Mouse (Mus musculus) kidney, adult 18-20 months (tissue): ENCODE data around the gene Ifnab.

Source experiments
- DNase-seq: peaks from one replicate; pipeline ENCODE4 v3.0.0; 2021

Ifnab gene

DNA sequence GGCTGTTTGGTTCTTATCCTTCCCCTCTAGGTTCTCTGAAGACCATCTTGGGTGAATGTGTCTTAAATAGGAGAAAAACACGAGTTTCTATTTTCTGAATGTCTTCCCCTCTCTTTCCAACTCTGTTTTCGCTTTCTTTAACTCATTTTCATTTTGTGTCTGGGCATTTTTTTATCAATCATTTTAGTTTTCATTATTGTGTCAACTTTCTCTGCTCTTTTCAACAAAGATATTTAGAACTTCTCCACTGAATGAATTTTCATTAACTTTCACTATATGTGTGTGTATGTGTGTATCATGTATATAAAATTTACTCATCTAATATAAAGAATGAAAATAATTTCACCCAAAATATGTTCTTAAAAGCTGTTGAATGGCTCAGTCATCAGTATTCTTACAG, at the start of gene Ifnab:
Gene Ifnab, minus strand, starts transcription at position 101 of the 400 bp plus-strand sequence.
- DNase-seq, result no peak

DNA sequence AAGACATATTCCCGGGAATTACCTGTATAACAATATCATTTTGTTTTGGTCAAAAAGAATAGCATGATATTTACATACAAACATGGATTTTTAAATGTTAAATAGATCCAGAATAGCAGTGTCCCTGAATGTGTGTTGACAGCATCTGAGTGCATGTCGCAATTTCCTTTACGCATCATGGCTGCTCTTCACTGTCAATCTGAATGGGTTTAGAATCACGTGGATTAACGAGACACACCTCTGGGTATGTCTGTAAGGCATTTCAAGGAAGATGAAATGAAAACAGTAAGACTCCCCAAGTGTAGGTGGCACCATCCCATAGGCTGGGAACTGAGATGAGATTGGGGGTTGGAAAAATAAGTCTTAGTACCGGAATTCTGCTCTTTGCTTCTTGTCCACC, 47.9 kb upstream of the Ifnab start:
- no peak for DNase-seq

DNA sequence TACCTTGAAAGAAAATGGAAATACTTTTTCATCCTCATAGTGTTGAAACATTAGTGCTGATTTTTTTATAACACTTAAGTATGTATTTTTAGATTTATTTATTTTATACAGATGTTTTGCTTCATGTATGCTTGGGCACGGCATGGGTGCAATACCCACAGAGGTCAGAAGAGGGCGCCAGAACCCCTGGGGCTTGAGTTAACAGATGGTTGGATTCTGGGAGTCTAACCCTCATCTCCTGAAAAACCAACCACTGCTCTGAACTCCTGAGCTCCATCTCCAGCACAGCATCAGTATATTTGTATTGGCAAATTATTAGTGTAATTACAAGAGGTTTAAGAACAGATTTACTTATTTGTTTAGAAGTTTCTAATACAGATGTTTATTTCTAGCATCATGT, 47.3 kb upstream of the Ifnab start:
- peak; percentile 82 for DNase-seq

DNA sequence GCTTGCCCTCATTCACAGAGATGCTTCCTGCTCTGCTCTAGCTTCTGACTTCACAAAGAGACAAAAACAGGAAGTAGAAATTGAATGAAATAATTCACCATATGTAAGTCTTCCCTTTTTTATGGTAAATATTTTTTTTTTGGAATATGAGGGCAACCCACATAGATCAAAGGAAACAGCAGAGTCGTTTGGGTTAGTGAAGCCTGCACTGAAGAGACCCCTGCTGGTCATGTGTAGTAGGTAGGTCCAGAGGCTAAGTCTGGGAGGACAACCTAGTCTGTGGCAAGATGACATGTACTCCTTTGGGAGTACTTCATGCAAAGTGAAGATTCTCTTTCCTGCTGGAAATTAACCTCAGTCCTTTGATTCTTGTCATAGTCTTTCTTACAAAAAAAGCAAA, 36.2 kb upstream of the Ifnab start:
- DNase-seq, result peak; percentile 41

DNA sequence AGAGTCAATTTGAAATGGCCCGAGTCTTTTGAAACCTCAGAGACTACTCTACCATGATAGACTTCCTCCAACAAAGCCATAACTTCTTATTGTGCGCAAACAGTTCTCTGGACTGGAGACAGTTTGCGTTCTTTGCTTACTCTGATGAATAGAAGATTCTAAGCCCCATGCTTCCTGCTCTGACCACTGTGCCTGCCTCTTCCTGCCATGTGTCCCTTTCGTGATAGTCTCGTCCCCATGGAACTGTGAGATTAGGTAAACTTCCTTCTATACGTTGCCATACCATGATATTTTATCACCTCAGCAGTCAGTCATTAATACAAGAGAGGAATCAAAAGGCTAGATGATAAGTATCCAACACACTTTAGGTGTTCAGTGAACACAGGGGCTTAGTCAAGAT, 35.6 kb upstream of the Ifnab start:
- DNase-seq, result no peak

DNA sequence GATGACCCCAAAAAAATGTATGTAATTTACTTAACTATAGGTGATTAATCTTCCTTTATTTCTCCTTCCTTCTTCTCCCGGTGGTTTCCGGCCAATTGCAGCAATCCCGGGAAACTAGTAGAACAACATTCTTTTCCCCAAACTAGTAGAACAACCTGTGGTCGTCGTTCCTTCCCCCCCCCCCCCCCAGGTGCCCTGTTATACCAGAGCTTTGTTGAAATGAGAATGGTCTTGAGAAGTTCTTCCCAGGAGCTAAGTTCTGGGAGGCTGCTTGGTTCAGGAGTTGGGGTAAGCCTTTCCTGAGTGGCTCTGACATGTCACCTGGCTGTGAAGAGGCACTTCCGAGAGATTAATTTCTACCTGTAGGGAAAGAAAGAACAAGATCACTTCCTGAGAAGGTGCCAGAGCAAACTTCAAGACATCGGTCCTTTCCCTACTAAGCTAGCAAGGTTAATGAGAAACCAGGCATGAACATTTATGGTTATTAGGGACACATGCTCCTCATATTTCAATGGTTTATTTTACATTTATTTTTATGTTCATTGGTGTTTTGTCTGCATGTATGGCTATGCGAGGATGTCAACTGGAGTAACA, 32.4 kb upstream of the Ifnab start:
- peak; percentile 31 for DNase-seq

DNA sequence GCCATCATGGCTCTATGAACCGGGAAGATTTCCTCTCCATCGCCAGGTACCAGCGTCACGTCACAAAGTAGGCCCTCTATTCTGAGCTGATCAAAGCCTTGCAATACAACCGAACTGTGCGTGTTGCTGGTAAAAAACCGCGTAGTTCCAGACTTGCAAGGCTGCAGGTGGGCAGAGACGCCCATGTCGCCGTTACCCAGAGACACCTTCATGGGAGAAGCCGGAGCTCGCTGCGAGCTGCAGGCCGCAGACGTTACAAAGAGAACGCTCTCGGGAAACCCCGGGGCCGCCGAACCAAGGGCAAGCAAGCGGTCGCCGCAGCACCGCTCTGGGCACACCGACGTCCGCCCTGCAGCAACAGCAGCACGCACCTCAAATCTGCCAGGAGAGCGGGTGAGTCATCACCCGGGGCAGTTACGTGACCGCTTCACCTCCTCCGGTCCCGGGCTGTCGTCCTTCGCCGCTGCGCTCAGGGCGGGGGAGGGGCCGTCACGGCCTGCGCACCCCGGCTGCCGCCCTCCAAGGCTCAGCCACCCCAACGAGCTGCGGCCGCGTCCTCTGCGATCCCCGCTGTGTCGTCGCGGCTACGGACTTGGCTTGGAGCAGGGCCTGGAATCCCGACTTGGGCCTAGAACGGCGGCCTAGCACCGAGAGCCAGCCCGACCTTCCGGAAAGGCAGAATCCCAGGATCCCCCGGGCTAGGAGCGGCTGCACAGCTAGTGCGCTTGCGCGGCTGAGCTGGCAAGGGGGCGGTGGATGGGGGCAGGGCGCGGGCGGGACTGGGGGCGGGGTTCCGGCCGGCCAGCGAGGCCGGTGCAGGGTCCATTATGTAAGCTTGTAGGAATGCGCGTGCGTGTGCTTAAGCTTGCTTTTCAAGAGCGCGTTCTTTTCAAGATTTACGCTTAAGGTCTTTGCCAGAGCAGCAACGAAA, 30.9 kb upstream of the Ifnab start, which contains the start of the genes Gm26566 and Klhl9:
Gene Gm26566, plus strand, starts transcription at position 15 of the 931 bp plus-strand sequence.
Gene Klhl9, minus strand, starts transcription at position 675 of the 931 bp plus-strand sequence.
- peak; percentile 94 for DNase-seq

DNA sequence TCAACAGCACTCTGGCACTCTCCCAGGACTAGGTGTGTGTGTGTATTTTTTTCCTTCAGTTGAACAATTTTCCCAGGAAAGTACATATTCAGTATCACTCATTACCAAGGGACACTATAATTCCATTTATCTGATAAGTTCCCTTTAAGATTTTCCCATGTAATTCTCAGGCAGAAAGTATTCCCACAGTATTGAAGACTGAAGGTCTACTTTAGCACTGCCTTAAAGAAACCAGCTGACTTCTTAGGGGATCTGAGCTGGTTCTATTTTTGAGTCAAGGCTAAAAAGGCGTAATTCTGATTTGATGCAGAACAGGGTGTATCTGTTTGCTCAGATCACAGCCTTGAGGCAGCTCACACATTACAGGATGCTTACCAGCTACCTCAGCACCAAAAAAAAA, 27.6 kb upstream of the Ifnab start:
- DNase-seq, result no peak

DNA sequence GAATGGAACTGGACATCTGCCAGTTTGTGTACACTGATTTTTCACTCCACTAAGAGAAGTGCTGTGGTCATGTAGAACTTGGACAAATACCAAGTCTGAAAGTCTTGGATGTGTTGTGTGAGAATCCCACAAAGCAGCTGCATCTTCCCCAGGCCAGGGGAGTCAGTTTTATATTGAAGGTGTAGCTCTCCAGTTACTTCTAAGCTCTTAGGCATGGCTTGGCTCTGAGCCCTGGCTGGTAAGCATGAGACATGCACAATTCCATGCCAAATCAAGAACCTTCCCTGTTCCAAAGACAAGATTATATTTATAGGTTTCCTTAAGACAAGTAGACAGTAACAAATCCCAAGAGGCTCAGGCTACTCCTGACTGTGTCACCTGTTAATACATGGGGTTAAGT, 23.9 kb upstream of the Ifnab start:
- no peak for DNase-seq

DNA sequence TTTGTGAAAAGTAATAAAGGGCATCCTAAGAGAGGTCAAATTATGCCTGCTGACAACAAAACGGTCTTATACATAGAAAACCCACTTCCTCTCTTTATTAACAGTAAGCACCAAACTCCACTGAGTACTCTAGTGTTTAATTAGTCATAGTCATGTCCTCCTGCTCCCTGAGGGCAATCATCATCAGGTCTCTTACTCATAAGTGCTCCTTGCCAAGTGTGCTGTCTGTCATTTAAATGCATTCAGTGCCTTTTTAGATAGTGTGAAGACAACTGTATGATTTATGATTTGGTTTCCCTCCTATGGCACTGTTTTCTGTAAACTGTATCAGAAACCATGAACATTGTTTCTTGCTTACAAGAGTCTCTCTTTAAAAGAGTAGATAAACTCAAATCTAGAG, 23.1 kb upstream of the Ifnab start:
- no peak for DNase-seq

DNA sequence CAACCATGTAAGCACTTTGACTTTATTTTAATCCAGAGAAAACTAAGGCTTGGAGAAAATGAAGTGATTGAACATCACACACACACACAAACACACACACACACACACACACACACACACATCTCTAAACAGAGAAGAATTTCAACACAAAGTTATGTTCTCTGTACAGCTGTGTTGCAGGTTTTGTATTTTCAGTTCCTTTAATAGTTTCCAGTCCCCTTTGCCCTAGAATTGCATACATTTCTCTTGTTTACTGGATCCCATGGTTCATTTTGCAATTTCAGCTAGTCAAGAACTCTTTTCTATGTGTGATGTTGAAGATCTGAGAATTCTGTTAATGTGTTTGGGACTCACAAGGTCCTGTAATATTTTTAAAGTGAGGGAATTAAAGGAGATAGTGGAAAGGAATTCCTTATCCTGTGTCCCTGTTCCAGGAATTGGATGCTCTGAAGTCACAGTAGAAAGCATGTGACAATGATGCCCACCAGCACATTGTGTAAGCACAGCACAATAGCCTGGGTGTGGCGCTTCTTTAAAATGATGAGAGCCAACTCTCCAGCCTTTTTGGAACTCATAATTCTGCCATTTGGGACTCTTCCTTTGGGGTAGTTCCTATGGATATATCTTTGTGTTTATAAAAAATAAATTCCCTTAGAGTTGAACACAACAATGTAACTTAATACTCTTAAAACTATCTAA, 16.1 kb upstream of the Ifnab start:
- DNase-seq, result no peak

DNA sequence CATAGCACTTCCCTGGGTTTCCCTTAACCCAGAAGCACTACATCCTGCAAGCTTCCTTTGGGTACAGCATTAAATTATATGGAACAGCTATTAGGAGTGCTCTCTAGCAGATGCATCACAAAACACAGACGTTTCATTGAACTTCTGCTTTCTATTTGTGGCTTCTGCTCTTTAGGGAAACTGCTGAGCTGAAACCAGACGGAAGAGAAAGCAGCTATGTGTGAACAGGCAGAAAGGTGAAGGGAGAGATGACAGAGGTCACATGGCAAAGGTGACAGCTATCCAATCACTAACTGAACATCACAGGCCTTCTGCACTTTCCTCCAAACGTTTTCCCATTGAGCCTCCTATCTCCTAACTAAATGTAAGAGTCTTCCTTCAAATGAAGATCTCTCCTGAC, 14.8 kb upstream of the Ifnab start:
- DNase-seq, result no peak

DNA sequence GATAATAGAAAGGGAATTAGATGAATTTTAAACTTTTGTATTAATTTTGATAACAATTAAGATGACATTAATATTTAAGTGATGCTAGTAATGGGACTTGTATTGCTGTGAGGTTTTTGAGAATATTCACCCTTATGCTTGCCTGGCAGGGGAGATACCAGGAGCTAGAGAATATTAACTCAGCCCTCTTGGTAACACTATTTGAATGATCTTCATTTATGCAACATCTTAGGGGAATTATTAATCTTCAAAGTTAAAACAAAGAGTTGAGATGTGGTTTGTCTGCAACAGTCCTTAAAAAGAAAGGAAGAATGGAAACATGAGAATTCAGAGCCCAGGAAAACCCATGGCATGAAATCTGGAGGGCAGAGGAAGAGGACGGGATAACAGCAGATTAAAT, 8.1 kb upstream of the Ifnab start:
- DNase-seq, result no peak

DNA sequence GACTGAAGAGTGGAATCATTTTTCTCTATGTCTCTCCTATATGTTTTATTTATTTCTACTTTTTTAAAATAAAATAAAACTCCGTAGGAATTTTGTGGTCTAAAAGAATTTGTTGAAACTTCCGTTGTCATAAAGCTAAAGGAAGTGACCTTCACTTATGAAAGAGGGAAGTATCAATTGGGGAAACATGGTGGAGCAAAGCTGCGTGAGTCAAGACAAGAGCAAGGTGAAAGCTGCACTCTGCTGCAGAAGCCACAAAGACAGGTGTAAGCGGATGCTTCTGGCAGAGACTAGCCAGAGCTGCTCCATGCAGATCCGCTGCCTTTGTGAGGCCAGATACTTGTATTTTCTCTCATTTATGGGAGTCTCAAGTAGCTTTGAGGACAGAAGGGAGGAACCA, 7.6 kb upstream of the Ifnab start:
- DNase-seq, result no peak

DNA sequence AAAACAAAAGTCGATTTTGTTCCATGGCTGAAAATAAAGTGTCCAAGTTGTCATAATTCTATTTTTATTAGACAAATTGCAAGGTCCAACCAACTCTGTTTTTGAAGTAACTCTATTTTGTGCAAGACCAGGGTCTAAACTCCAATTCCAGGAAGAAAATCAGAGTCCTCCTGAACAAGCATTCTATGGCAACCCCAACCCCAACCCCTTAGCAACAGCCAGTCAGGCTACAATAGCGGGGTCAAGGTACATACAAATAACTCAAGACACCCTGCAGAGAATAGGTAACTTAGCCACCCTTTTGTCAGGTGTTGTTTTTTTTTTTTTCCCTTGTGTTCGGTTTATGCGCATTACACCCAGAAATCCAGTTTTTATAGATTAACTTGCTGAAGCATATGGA, 6.6 kb upstream of the Ifnab start:
- DNase-seq, result no peak

DNA sequence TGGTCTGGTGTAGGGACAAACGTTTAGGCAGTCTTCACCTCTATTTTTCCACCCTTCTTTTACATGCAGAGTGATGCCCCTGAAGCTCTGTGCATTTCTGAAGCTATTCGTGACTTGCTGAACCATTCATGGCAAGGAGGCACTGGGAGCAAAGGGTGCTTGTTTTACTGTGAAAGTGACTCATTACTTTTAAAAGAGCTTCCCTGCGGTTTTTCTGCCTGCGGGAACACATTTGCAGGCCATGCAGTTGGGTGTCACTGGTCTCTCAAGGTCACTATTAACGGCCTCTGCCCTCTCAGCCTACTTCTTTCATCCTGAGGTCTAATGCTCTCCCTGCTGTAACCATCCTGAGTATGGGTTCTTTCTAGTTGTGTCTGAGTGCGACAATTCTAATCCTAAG, 5.9 kb upstream of the Ifnab start:
- DNase-seq, result no peak

DNA sequence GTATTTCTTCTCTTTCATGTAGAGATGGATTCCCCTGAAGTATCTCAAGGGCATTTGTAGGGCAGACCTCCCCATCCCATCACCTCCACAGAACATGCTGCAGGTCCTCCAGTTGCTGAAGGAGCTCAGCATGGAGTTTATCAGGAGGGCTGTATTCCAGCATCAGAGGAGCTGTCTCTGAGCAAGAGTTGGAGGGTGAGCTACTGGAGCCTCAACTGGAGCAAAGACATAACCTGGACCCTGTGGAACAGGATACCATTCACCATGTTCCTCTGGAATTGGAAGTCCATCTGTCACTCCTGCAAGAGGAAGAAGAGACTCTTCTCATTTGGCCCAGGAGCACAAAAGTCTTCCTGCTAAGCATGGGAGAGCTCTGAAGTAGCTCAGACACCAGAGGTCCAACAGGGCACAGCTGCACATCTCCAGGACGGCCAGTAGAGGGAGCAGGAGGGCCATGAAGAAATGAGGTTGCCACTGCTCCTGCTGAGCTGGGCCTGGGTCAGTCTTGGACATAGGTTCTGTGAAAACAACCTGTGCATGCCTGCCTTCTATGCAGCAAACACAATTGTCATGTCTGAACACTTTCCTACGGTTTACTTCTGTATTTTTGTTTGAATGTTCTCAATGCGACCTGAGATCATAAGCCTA, 5.2 kb upstream of the Ifnab start:
- DNase-seq, result peak; percentile 74

DNA sequence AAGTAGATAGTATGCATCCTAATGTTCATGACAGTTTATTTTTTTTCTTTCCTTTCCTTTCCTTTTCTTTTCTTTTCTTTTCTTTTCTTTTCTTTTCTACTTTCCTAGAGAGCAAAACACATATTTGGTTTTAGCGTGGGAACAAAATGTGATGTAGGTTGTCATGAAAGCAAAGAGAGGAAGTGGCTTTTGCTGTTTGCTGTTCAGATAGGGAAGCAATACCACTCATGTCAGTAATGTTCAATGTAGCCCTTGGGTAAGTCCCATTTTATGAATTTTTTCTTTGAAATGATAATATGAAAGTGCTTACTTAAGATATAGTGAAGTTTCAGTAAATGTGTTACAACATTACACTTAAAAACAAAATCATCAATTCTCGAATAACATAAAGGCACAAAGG, 2.2 kb upstream of the Ifnab start:
- DNase-seq, result no peak

DNA sequence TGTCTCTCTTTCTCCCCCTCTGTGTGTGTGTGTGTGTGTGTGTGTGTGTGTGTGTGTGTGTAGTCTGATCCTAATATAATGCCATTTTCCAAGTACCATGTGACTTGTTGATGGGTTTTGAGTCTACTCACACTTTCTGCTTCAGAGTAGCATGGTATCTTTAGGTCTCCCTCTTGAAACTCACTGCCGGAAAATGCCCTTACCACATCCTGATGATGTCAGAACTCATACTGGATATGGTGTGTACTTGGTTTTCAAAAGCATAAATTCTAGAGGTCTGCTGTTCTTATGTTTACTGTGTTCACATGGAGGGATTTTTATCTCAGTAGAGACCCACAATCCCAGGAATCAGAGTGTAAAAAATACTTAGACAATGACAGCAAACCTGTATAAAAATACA, 1.4 kb upstream of the Ifnab start:
- no peak for DNase-seq

DNA sequence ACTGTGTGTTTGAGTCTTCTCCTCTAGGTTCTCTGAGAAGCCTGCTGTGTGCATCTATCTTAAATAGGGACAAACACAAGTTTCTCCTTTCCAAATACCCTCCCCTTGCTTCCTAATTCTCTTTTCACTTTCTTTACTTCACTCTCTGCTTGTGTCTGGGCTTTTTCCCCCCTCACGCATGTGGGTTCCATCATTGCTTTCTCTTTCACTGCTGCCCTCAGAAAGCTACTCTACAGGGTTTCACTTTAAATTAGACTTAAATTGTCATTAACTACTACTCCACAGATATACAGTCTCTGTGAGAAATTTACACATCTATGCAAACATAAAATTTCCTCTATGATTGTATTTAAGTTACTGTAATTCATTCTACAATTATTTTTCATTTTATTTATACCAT, 7.3 kb downstream of the Ifnab start, which contains the start of gene Ifna2:
Gene Ifna2, minus strand, starts transcription at position 101 of the 400 bp plus-strand sequence.
- no peak for DNase-seq

DNA sequence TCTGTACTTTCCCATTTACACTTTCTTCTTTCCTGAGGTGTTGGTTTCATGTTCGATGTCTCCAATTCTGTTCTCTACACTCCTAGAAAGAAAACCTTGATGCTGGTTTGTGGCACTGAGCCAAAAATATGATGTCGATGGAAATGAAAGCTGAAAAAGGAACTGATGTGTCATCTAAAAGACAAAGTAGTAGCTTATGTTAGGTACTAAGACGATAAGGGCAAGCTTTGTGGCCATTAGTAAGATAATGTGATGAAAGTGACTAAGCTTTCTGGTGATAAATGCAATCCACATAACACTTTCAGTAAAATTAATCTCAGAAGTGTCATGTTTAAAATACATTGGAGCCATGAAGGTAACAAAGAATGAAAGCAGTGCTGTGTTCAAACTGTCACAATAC, 9.8 kb downstream of the Ifnab start:
- DNase-seq, result no peak

DNA sequence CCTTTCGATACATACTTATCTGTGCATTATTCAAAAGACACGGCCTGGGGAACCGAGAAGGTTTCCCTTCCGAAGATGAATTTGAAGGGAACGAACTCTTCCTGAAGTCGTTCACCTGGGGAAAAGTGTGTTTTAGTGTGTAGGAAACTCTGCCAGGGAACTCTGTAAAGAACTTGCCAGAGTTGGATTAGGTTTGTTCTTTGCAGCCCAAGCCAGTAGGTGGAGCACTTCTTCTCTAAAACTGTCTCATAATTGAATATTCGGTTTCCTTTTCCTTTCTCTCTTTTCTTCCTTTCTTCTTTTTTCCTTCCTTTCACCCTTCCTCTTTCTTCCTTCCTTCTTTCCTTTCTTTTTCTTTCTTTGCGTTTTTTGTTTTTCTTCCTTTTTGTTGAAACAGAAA, 10.8 kb downstream of the Ifnab start:
- DNase-seq, result no peak

DNA sequence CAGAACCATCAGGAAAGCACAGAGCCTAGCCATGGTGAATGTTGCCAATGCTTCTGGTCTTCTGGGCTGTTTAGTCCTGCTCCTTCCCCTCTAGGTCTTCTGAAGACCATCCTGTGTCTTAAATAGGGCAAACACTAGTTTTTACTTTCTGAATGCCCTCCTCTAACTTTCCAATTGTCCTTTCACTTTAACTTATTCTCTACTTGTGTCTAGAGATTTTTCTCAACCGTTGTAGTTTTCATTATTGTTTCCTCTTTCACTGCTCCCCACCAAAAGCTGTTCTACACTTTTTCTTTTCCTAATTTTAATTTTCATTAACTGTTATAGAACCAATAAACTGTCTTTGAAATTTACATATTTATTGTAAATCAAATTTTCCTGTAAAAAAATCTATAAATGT, 14.3 kb downstream of the Ifnab start, which contains the start of gene Ifna16:
Gene Ifna16, minus strand, starts transcription at position 101 of the 400 bp plus-strand sequence.
- no peak for DNase-seq
